Mouse (Mus musculus): ENCODE results near the gene Vmn1r175. TPM values are rescaled to one million over a fixed set of nuclear protein-coding genes. Genes with fewer than 3 reads are reported as not detected.

The Vmn1r175 gene
- polyA plus RNA-seq (2015; fragmentation: Illumina TruSeq; extraction: RNeasy Lipid Tissue Mini Kit (QIAGEN cat#74804); ENCODE audit: insufficient read depth, low read depth, low replicate concordance) = not detected

DNA sequence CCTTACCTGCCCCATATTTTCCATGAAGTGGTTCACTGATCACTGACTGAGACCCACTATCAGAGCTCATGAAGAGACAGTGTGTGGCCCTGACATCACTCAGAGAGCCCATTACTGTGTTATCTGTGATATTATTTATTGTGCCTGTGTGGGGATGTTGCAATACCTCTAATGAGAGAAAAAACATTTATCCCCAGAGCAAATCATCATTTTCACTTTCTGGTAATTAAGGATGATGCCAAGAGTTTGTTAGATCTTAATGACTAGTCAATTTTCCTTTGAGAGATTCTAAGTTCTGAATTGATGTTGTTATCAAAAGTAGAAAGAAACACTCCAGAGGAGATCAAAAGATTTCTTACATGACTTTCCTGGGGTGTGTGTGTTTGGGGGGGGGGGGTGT lies at the start of gene Vmn1r175:
Gene Vmn1r175 (minus strand): TSS at position 101 of the 400 bp plus-strand sequence.

DNA sequence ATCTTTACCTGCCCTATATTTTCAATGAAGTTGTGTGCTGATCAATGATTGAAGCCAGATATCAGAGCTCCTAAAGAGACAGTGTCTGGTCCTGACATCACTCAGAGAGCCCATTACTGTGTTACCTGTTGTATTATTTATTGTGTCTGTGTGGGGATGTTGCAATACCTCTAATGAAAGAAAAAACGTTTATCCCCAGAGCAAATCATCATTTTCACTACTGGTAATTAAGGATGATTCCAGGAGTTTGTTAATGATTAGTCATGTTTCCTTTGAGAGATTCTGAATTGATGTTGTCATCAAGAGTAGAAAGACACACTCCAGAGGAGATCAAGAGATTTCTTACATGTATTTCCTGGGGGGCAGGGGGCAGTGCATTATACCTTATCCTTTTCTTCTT lies 26.8 kb upstream of the Vmn1r175 start, which contains the start of gene Vmn1r176:
Gene Vmn1r176 (minus strand): TSS at position 101 of the 400 bp plus-strand sequence.

Other genes starting within 250 kb of the Vmn1r175 start
- not detected for gene Vmn1r169, start 235.1 kb downstream of the Vmn1r175 start, polyA plus RNA-seq (2015; fragmentation: Illumina TruSeq; extraction: RNeasy Lipid Tissue Mini Kit (QIAGEN cat#74804); ENCODE audit: insufficient read depth, low read depth, low replicate concordance)
- gene Vmn1r170, start 204.5 kb downstream of the Vmn1r175 start, polyA plus RNA-seq (2015; fragmentation: Illumina TruSeq; extraction: RNeasy Lipid Tissue Mini Kit (QIAGEN cat#74804); ENCODE audit: insufficient read depth, low read depth, low replicate concordance) = not detected
- not detected for gene Vmn1r171, start 179.9 kb downstream of the Vmn1r175 start, polyA plus RNA-seq (2015; fragmentation: Illumina TruSeq; extraction: RNeasy Lipid Tissue Mini Kit (QIAGEN cat#74804); ENCODE audit: insufficient read depth, low read depth, low replicate concordance)
- gene Vmn1r172, start 152.3 kb downstream of the Vmn1r175 start, polyA plus RNA-seq (2015; fragmentation: Illumina TruSeq; extraction: RNeasy Lipid Tissue Mini Kit (QIAGEN cat#74804); ENCODE audit: insufficient read depth, low read depth, low replicate concordance) = not detected
- gene Vmn1r173, start 109.9 kb downstream of the Vmn1r175 start, polyA plus RNA-seq (2015; fragmentation: Illumina TruSeq; extraction: RNeasy Lipid Tissue Mini Kit (QIAGEN cat#74804); ENCODE audit: insufficient read depth, low read depth, low replicate concordance) = not detected
- gene Vmn1r174, start 58.4 kb downstream of the Vmn1r175 start, polyA plus RNA-seq (2015; fragmentation: Illumina TruSeq; extraction: RNeasy Lipid Tissue Mini Kit (QIAGEN cat#74804); ENCODE audit: insufficient read depth, low read depth, low replicate concordance) = not detected
- not detected for gene Vmn1r176, start 26.7 kb upstream of the Vmn1r175 start, polyA plus RNA-seq (2015; fragmentation: Illumina TruSeq; extraction: RNeasy Lipid Tissue Mini Kit (QIAGEN cat#74804); ENCODE audit: insufficient read depth, low read depth, low replicate concordance)
- gene Vmn1r177, start 55.8 kb upstream of the Vmn1r175 start, polyA plus RNA-seq (2015; fragmentation: Illumina TruSeq; extraction: RNeasy Lipid Tissue Mini Kit (QIAGEN cat#74804); ENCODE audit: insufficient read depth, low read depth, low replicate concordance) = not detected
- gene Vmn1r178, start 81.4 kb upstream of the Vmn1r175 start, polyA plus RNA-seq (2015; fragmentation: Illumina TruSeq; extraction: RNeasy Lipid Tissue Mini Kit (QIAGEN cat#74804); ENCODE audit: insufficient read depth, low read depth, low replicate concordance) = not detected
- not detected for gene Vmn1r179, start 116.3 kb upstream of the Vmn1r175 start, polyA plus RNA-seq (2015; fragmentation: Illumina TruSeq; extraction: RNeasy Lipid Tissue Mini Kit (QIAGEN cat#74804); ENCODE audit: insufficient read depth, low read depth, low replicate concordance)
- not detected for gene Vmn1r180, start 140.0 kb upstream of the Vmn1r175 start, polyA plus RNA-seq (2015; fragmentation: Illumina TruSeq; extraction: RNeasy Lipid Tissue Mini Kit (QIAGEN cat#74804); ENCODE audit: insufficient read depth, low read depth, low replicate concordance)
- gene Vmn1r181, start 164.0 kb upstream of the Vmn1r175 start, polyA plus RNA-seq (2015; fragmentation: Illumina TruSeq; extraction: RNeasy Lipid Tissue Mini Kit (QIAGEN cat#74804); ENCODE audit: insufficient read depth, low read depth, low replicate concordance) = not detected
- gene V1rd19, start 191.0 kb upstream of the Vmn1r175 start, polyA plus RNA-seq (2015; fragmentation: Illumina TruSeq; extraction: RNeasy Lipid Tissue Mini Kit (QIAGEN cat#74804); ENCODE audit: insufficient read depth, low read depth, low replicate concordance) = not detected
- gene Vmn1r183, start 242.6 kb upstream of the Vmn1r175 start, polyA plus RNA-seq (2015; fragmentation: Illumina TruSeq; extraction: RNeasy Lipid Tissue Mini Kit (QIAGEN cat#74804); ENCODE audit: insufficient read depth, low read depth, low replicate concordance) = not detected

All from pancreas, adult 10 weeks (tissue).